Mouse (Mus musculus) ES-Bruce4 (cell line): Measurements from ENCODE around the gene D1Ertd622e. TPM values are rescaled to one million over a fixed set of nuclear protein-coding genes. Genes with fewer than 3 reads are reported as not detected.

Source experiments
- H3K27ac ChIP-seq: 2 replicates; pipeline ENCODE4 v1.5.1; 2012; ENCODE audit warnings: low read length, inconsistent platforms; ENCODE audit not compliant: insufficient read depth
- H3K27me3 ChIP-seq: 2 replicates; pipeline ENCODE4 v1.6.1; 2012; ENCODE audit warnings: mild to moderate bottlenecking, low read length, inconsistent platforms; ENCODE audit not compliant: control insufficient read depth, poor library complexity, insufficient read depth, severe bottlenecking
- H3K36me3 ChIP-seq: 2 replicates; pipeline ENCODE4 v1.6.1; 2012; ENCODE audit warnings: inconsistent platforms, mild to moderate bottlenecking, low read length, moderate library complexity; ENCODE audit not compliant: control insufficient read depth, poor library complexity, insufficient read depth, severe bottlenecking
- H3K4me1 ChIP-seq: one replicate; pipeline ENCODE4 v1.8.1; 2011; ENCODE audit warnings: low read length; ENCODE audit not compliant: control insufficient read depth, insufficient read depth
- H3K4me3 ChIP-seq: 2 replicates; pipeline ENCODE4 v1.5.1; 2011; ENCODE audit warnings: low read depth, mild to moderate bottlenecking, low read length
- H3K9ac ChIP-seq: 2 replicates; pipeline ENCODE4 v1.6.1; 2012; ENCODE audit warnings: low read depth, mild to moderate bottlenecking, inconsistent platforms; ENCODE audit not compliant: poor library complexity, severe bottlenecking
- H3K9me3 ChIP-seq: replicated peaks from 2 replicates; pipeline ENCODE4 v1.6.1; 2012; ENCODE audit warnings: mild to moderate bottlenecking, low read length, inconsistent platforms; ENCODE audit not compliant: control insufficient read depth, poor library complexity, insufficient read depth, severe bottlenecking
- CTCF ChIP-seq: IDR thresholded peaks from one replicate; pipeline ENCODE4 v1.8.1; 2011; ENCODE audit warnings: low read depth, low read length
- EP300 ChIP-seq: IDR thresholded peaks from 2 replicates; pipeline ENCODE4 v1.6.1; 2011; ENCODE audit warnings: low read depth, low read length; ENCODE audit not compliant: insufficient read depth
- POLR2A ChIP-seq: IDR thresholded peaks from one replicate; pipeline ENCODE4 v1.8.1; 2011; ENCODE audit warnings: low read length; ENCODE audit not compliant: insufficient read depth
- polyA plus RNA-seq: library from polyadenylated mRNA; stranded (reverse); fragments of >200 nt; gene quantifications from 2 replicates; pipeline ENCODE4 v1.2.4, GENCODE M21; 2011; ENCODE audit warnings: low read depth; ENCODE audit not compliant: missing spikeins, insufficient read depth, insufficient read length

D1Ertd622e gene
- polyA plus RNA-seq, 1 experiment, result 6.4 TPM

- Histone ChIP-seq H3K27me3 (no peaks in the 10 kb centered on the region; the same call in 1 of the 2 replicates), H3K36me3 (no peaks in the 10 kb centered on the region), H3K9me3 (no peaks in the 10 kb centered on the region), H3K9ac (no peak overlapping the region), H3K4me3 (no peak overlapping the region), H3K27ac (no peak overlapping the region), H3K4me1 (no peaks in the 10 kb centered on the region)
- TF ChIP-seq EP300, result no peak
- no peak for TF ChIP-seq POLR2A
Observed at GRCm38 (mm10) chr1:97580270-97580669, 81.6 kb downstream of the D1Ertd622e start.

DNA sequence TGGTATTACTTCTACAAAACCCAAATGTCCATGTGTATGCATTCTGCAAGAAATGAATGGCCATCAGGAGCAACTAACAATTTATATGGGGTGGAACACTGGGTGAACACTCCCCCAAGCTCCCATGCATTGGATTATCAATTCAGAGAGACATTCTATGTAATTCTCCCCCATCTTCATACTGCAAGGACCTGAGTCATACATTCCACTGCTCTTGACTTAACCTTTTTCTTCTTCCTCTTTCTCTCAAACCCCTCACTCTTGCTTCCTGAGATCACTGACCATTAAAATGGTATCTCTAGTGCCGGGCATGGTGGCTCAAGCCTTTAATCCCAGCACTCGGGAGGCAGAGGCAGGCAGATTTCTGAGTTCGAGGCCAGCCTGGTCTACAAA is 83.9 kb downstream of the D1Ertd622e start:
- Histone ChIP-seq H3K9ac (no peak overlapping the region), H3K9me3 (no peaks in the 10 kb centered on the region), H3K4me3 (no peak overlapping the region), H3K27ac (no peak overlapping the region), H3K36me3 (no peaks in the 10 kb centered on the region), H3K4me1 (no peaks in the 10 kb centered on the region), H3K27me3 (no peaks in the 10 kb centered on the region; the same call in 1 of the 2 replicates)
- no peak for TF ChIP-seq EP300
- TF ChIP-seq CTCF, result no peak
- no peak for TF ChIP-seq POLR2A

DNA sequence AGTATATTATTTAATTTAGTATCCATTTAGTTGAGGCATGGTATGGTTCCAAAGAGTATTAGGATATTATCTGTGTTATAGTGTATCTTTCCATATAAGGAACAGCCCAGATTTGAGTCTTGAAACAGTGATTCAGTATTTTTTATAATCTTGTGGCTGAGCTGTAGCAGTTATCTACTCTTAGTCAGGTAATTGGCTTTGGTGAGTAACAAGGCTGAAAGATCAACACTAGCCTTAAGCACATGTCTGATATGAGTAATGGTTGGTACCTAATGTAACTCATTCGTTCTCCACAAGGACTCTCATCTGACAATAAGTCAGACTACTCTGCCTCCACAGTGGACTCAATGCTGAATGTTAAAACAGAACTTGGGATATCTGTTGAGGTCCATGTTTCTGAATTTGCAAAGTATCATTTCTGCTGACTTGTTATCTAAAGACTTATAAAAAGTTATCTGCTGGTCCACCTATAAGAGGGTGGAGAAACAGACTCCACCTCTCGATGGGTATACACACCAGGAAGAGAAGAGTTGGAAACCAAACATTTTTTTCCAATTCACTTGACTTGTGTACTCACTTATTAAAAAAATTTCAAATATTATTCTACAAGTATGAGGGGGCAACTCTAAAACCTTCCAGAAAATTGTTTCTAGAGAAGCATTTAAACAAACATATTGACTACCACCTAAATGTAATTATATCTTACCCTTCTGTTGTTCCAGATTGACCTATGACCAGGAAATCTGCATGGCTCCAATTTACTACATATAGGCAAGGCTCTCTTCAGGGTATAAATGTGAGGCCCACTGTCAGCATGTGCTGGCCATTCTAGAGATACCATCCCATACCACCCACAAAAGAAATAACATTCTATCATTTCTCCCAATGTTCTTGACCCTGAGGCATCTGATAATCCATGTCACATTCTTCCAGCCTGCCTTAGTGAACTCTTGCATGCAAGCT is 84.5 kb downstream of the D1Ertd622e start:
- Histone ChIP-seq H3K4me1 (no peaks in the 10 kb centered on the region), H3K27me3 (no peaks in the 10 kb centered on the region; the same call in 1 of the 2 replicates), H3K9me3 (no peaks in the 10 kb centered on the region), H3K4me3 (no peak overlapping the region), H3K27ac (no peak overlapping the region), H3K9ac (no peak overlapping the region), H3K36me3 (no peaks in the 10 kb centered on the region)
- TF ChIP-seq EP300, result no peak

DNA sequence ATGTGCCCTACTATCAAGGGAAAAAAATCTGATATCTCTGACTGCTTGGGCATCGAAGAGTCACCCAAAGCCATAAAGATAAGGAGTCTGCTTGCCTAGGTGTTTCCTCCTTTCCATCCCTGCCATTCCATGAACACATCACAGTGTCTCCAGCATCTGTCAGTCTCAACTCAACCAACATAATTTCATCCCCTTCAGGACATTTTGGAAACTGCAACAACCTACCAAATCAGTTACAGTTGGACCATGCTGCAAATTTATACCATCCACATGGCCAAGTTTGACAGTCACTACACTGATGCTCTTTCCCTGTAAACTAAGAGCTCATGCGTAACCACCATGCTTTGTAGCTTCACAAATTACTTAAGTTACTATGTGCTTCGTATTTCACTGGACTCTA is 85.3 kb downstream of the D1Ertd622e start:
- Histone ChIP-seq H3K9me3 (no peaks in the 10 kb centered on the region), H3K27ac (no peak overlapping the region), H3K36me3 (no peaks in the 10 kb centered on the region), H3K27me3 (no peaks in the 10 kb centered on the region), H3K4me1 (no peaks in the 10 kb centered on the region), H3K4me3 (no peak overlapping the region), H3K9ac (no peak overlapping the region)
- TF ChIP-seq EP300, result no peak
- no peak for TF ChIP-seq POLR2A
- TF ChIP-seq CTCF, result no peak

DNA sequence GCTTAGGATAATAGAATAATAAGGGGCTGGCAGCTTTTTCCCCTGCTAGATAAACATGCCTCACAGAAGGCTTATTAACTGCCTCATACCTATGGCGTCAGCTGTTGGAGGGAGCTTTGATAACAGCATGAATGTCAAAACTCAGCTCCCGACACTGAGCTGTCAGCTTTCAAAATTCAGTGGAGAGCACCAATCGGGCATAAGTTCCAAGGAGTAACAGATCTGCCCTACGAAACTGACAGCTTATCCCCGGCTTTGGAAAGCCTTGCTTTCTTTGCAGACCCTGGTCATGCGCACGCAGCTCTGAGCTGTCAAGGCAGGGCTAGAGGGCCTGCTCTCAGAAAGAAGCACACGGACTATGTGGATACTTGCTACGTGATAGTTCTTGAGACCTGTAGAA is 91.1 kb downstream of the D1Ertd622e start:
- Histone ChIP-seq H3K9me3 (no peaks in the 10 kb centered on the region), H3K9ac (no peak overlapping the region), H3K27me3 (no peaks in the 10 kb centered on the region), H3K4me3 (no peak overlapping the region), H3K4me1 (no peaks in the 10 kb centered on the region), H3K27ac (no peak overlapping the region), H3K36me3 (no peaks in the 10 kb centered on the region)
- TF ChIP-seq EP300, result no peak
- no peak for TF ChIP-seq CTCF
- no peak for TF ChIP-seq POLR2A

- H3K9me3 ChIP-seq, result no peaks in the 10 kb centered on the region
- H3K4me1 ChIP-seq, result no peaks in the 10 kb centered on the region
- H3K36me3 ChIP-seq, result no peaks in the 10 kb centered on the region
- no peaks in the 10 kb centered on the region for H3K27me3 ChIP-seq
- no peak overlapping the region for H3K27ac ChIP-seq
- no peak for TF ChIP-seq CTCF
- no peak overlapping the region for H3K9ac ChIP-seq
- no peak overlapping the region for H3K4me3 ChIP-seq
Observed at GRCm38 (mm10) chr1:97567956-97568355, 93.9 kb downstream of the D1Ertd622e start.
